Mouse (Mus musculus): ENCODE results near the gene Ascc2.
"Not testable (repeated sequence)": the region's sequence is repeated elsewhere in the genome, so short reads cannot be mapped to it uniquely, and the experiment has no call there.

The Ascc2 gene

DNA sequence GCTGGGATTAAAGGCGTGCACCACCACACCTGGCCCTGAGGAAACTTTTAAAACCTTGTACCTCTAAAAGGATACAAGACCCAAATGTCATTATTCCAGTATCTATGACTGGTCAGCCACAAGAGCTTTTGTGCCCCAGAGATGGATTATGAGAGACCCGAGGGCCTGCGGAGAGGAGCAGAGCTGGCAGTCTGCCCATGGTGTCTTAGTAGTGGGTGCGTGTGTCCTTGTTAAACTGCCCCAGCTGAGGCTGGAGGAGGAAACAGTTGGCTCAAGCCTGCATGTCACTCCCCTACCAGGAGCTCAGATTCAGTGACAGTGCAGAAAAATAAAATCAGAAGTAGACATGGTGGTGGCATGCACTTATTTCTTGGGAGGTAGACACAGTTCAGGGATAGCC lies 47.5 kb downstream of the Ascc2 start:
- DNase-seq (ENCODE audit: low spot score): no peak

GRCm38 (mm10) chr11:4685510-4685909 lies 48.0 kb downstream of the Ascc2 start:
- DNase-seq (ENCODE audit: low spot score): no peak

- DNase-seq (ENCODE audit: low spot score): no peak
Measured at GRCm38 (mm10) chr11:4687027-4687426, 49.5 kb downstream of the Ascc2 start.

DNA sequence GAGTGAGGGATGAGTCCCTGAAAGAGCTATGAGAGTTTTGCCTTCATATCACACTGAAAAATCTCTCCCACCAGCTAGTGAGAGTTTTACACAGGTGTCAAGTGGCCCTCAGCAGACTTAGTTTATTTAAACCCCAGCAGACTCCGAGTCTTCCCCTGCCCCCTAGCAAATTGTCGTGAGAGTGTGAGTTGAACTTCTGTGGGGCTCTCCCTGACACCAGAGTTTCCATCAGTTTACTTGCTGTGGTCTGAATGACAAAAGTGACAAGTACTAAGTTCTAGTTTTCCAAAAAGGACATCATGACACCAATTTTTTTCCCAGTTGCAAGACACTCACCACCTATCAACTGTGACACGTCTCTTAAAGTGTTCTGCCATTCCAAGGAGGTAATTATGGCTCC lies 50.3 kb downstream of the Ascc2 start:
- DNase-seq (ENCODE audit: low spot score): no peak

GRCm38 (mm10) chr11:4688632-4689380 lies 51.3 kb downstream of the Ascc2 start:
- DNase-seq (ENCODE audit: low spot score): no peak

DNA sequence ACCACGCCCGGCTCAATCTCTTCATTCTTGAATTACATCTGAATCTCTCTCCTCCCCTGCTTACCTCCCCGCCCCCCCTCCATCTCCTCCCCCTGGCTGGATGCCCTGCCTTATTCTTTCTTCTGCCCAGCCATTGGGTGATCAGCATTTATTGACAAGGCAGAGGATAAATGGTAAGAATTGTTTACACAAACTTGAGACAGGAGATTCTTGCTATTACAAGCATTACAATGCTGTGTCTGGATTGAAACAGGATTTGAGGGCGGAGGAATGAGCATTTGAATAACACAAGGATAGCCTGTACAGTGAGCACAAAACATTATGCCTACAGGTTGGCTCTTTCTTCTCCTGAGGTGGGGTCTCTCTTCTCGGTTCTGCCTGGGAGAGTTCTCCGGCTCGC lies 52.8 kb downstream of the Ascc2 start:
- DNase-seq (ENCODE audit: low spot score): no peak

DNA sequence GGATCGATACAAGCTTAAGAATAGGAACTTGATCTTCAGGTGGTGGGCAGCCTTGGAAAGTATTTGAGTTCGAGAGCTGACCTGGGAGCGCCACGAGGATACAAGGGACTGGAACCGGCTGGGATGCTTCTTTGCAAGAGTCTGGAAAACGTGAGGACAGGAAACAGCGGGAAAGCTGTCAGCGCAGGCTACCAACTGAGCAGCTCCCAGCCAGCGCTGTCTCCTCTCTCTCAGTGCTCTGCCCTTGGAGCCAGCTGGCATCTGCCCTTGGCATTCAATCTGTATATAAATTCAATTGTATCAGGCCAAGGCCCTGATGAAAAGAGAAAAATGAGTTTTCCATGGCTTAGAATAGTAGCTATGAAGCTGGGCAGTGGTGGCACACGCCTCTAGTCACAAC lies 53.7 kb downstream of the Ascc2 start:
- DNase-seq (ENCODE audit: low spot score): no peak

GRCm38 (mm10) chr11:4692162-4692561 lies 54.6 kb downstream of the Ascc2 start:
- no peak for DNase-seq (ENCODE audit: low spot score)

DNA sequence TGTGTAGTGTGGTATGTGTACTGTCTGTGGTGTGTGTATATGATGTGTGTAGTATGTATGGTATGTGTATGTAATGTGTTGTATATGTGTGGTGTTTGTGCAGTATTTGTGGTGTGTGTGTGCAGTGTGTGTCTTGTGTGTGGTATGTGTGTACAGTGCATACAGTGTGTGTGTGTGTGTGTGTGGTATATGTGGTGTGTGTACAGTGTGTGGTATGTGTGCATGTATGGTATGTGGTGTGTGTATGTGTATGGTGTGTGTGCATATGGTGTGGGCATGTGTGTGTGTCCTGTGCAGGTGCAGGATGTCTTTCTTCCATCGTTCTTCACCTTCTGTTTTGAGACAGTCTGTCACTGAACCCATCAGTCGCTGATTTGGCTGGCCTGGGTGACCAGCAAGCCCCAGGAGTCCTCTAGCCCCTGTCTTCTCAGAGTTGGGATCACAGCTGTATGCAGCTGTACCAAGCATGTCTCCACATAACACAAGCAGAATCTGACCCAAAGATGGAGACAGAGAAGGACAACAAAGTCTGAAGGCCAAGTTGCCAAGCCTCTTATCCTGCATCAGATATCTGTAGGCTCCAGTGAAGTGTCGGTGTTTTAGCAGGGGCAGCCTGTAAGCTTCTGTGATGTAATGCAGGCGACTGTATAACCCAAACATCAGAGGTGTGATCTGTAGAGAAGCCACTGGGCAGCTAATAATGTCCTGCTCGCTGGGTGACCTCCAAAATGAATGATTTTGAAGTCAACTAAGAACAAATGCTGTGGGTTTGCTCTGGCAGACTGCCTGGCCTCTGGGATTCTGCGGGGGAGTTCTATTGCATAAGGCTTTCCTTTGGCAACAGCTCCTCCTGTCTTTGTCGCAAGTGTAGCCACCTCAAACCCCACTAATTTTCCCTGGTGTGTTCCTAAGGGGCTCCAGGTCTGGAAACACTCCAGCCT lies 59.8 kb downstream of the Ascc2 start:
- DNase-seq (ENCODE audit: low spot score): peak; percentile 78

- DNase-seq (ENCODE audit: low spot score): no peak
Measured at GRCm38 (mm10) chr11:4700726-4701125, 63.2 kb downstream of the Ascc2 start.

DNA sequence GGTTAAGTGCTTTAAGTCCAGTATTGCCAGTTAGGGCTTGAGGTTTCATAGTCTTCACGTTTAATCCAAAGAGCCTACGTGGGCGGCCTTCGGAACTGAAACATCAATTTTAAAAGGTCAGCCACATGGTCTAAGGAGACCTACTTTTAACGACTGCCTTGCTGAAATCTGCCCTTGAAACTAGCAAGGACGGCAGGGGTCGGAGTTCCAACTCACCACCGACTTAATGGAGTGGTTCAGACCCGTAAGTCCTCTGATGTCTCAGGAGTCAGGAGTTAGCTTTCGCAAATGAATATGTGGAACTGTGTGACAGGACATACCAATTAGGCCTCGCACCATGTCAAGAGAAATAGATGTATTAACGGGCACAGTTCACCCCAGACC lies 66.1 kb downstream of the Ascc2 start:
- no peak for DNase-seq (ENCODE audit: low spot score)

DNA sequence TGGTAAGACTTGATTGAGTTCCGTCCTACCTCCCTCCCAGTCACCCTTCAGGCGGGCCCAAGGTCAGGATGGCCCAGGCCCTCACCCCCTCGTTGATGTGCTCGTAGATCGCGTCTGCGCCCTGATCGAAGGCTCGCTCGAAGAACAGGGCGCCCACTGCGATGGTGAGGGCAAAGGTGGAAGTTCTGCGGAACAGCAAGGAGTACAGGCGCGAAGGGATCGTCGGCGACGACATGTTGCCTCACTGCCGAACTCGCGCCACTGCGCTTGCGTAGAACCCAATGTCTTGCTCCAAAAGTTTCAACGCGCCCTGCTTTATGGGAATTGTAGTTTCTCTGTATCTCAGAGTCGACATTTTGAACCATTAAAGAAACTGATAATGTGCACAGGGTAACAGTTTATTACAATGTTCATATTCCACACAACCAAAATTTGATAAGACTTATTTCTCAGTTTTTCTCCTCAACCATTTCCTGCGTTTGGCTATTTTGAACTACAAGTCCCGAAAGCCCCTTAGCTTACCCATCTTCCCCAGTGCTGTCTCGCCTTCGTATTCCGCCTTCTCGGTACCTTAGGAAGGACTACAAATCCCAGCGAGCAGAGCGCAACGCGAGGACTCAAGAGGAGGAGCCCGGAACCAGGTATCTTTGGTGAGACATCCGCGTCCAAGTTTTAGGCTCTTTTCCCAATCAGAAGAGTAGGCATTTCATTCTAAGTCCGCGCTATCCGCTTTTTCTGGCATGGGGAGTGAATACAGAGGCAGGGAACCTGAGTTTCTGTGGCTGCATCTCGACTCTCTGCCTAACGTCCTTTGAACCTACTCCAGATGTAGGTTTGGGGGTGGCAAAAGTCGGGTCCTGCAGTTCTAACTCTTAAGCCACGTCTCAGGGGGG lies 66.8 kb downstream of the Ascc2 start, which contains the start of the genes Uqcr10 and Zmat5:
Gene Uqcr10, minus strand, starts transcription at position 271 of the 893 bp plus-strand sequence.
Gene Zmat5, plus strand, starts transcription at position 607 of the 893 bp plus-strand sequence.
- peak; percentile 85 for DNase-seq (ENCODE audit: low spot score)

DNA sequence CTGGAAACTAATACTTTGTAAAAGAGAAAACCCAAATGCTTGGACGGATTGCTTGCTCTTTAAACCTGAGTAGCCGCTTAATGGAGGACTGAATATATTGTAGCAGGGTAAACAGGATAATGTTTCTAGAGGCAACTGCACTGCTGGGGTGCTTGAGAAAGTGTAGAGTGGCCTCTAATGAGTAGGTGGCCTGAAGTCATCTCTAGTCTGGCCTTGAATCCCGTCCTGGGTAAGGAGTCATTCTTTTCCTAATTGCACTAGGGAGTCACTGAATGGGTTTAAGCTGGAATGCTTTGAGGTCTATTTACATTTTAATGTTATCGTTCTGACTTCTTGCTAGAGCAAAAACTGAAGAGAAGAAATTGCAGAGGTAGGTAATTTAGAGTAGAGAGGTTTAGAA lies 67.6 kb downstream of the Ascc2 start:
- DNase-seq (ENCODE audit: low spot score): no peak

GRCm38 (mm10) chr11:4710188-4710587 lies 72.6 kb downstream of the Ascc2 start:
- DNase-seq (ENCODE audit: low spot score): not testable (repeated sequence)

GRCm38 (mm10) chr11:4712822-4713221 lies 75.3 kb downstream of the Ascc2 start:
- no peak for DNase-seq (ENCODE audit: low spot score)

DNA sequence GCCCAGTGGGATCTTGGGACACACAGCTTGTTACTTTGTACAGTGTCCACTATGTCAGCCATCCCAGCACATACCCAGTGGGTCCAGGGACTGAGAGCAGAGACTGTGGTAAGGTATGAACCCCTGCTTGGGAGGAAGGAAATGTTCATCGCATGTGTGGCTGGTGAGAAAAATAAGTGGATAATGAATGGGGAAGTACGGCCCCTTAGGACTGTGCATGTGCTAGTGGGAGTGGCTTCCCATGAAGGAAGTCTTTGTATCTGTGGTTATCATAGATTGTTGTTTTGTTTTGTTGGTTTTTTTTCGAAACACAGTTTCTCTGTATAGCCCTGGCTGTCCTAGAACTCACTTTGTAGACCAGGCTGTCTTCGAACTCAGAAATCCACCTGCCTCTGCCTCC lies 77.2 kb downstream of the Ascc2 start:
- no peak for DNase-seq (ENCODE audit: low spot score)

GRCm38 (mm10) chr11:4715596-4715995 lies 78.0 kb downstream of the Ascc2 start:
- no peak for DNase-seq (ENCODE audit: low spot score)

DNA sequence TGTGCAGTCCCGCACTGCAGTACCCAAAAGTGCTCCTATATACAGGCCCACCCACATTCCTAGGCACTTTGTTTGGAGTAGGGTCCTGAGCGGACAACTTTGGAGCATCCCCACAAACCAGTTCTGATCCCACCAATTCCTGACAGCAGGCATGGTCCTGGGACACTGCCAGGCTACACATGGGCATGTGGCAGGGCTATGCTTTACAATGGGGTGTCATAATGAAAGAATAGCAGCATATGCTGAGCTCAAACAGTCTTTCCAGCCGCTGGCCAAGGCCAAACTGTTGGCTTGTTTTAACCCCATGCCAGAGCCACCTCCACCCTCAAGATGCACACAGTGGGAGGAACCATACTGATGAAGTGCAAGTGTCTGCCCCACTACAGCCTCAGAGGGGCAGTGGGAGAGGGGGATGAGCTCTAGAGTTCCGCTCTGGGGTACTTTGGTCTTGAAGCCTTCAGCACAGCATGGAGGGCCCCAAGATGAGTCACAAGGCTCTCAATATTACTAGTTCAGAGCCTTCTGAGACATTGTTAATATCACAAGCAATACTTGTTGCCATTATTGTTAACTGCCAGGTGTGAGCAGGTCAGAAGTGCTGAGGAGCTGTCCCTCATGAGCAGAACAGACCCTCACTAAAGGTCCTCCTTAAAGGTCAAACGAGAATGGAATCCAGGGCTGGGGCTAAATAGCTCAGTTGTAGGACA lies 79.1 kb downstream of the Ascc2 start:
- no peak for DNase-seq (ENCODE audit: low spot score)

- no peak for DNase-seq (ENCODE audit: low spot score)
Measured at GRCm38 (mm10) chr11:4718548-4718947, 81.0 kb downstream of the Ascc2 start.

DNA sequence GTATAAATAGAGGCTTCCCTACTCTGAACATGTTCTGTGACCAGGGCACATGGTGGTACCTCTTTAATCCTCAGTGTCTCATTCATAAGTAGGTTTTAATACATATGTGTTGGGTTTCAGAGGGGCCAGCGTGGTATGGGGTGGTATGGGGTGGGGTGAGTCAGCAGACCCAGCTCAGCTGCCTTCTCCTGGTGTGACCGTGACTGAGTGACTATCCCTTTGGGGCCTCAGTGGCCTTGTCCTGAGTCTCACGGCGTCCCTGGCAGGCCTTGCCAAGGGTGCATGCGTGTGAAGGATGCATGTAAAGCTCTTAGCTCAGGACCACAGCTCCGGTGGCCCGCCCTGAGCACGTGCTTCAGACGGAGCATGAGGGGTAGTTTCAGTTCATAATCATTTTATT lies 82.4 kb downstream of the Ascc2 start:
- DNase-seq (ENCODE audit: low spot score): no peak

DNA sequence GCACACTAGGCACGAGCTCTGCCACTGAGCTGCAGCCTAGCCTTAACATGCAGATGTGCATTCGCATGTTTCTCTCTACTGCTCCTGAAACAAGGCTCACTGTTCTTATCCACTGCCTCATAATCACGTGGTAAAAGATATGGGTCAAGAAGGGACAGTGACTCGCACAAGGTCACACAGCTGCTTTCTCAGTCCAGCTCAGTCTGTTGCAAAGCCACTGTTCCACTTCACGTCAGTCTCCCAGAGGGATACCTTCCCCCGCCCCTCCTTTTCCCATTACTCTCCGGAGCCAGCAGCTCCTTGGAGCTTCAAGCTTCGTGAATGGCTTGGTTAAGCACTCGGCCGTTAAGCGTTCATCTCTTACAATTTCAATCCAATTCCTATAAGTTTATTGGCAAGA lies 82.8 kb downstream of the Ascc2 start:
- no peak for DNase-seq (ENCODE audit: low spot score)

All from ovary, postnatal 14 days (tissue).